Mouse (Mus musculus) retina, embryonic 14.5 days (tissue): ENCODE results near the gene Zdhhc14.

Source experiments
- DNase-seq: peaks from one replicate; pipeline ENCODE4 v3.0.0-alpha.2; 2015; ENCODE audit warnings: low spot score

The Zdhhc14 gene

DNA sequence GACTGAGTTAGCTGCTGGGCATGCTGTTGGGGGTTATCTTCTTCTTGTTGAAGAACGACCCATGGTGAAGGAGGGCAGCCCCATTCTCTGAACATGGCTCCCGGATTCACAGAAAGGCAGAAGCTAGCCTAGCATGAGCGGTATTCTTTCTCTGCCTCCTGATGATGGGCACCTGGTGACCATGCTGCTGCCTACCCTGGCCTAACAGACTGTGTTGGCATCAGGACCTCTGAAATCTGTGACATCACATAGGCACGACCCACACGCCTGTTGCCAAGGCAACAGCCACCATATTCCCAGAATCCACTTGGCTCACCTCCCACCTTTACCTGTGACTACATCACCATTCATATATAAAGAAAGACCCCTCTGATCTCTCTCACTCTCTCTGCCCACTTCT lies 251.7 kb downstream of the Zdhhc14 start:
- DNase-seq, result no peak

DNA sequence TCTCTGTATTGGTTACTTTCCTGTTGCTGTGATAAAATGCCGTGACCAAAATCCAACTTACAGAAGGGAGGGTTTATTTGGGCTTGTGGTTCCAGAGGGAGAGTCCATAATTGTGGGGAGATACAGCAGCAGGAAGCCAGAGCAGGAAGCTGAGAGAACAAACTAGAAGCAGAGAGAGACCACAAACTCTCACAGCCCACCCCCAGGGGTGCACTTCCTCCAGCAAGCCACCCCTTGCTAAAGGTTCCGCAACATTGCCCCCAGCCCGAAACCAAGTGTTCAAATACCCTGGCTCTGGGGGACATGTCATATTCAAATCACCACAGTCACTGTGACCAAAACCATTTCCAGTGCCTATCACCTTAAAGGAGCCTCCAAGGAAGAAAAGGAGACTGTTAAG lies 254.0 kb downstream of the Zdhhc14 start:
- DNase-seq, result no peak

DNA sequence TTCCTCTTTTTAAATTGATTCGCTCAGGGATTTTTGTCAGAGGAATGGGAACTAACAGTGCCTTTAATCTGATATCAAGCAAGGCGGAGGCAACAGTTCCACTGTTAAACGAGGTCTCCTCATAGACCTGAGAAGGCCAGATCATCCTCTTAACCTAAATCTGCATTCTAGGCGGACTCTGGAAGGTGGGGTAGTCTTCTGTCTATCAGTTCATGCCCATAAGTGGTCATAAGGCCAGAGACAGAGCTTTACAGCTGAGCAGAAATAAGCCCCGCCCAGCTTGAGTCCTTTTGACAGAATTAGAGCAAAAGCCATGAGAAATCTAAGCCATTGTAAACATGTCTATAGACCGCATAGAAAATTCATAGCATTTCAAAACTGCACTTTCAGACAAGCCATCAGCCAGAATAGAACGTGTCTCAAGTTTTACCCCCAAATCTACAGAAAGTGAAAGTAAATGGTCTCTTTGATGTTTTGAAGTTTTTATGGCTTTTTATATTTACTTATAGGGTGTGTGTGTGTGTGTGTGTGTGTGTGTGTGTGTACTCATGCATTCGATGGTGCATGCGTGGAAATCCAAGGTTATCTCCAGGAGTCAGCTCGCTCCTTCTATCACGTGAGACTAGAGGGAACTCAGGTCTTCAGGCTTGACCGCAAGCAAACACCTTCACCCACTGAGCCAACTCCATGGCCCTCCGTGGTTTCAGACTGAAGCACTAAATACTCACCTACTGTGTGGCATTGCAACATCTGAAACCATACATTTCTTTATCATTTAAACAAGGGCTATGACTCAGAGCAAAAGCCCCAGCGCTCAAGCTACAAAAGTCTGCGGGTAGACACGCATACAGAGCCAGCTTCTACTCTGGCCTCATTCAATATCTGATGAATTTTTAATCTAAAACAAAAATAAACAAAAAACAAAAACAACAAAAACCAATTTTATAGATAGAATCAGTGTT lies 255.5 kb downstream of the Zdhhc14 start:
- DNase-seq, result no peak

DNA sequence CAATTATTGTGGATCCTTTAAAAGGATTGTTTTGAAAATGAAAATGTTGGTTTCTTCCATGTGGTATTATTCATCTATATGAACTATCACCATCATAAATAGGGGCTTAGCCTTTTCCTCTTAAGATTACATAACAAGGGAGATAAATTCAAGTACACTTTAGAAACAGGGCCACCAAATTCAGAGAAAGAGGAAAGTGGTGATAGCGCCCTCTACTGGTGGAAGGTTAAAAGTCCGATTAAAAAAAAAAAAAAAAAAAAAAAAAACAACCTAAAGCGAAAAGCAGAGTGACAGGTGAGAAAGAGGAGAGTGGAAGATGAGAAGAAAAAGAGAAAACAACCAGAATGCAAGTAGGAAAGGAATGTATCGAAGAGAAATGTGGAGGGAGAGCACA lies 256.1 kb downstream of the Zdhhc14 start:
- DNase-seq, result peak; percentile 77

DNA sequence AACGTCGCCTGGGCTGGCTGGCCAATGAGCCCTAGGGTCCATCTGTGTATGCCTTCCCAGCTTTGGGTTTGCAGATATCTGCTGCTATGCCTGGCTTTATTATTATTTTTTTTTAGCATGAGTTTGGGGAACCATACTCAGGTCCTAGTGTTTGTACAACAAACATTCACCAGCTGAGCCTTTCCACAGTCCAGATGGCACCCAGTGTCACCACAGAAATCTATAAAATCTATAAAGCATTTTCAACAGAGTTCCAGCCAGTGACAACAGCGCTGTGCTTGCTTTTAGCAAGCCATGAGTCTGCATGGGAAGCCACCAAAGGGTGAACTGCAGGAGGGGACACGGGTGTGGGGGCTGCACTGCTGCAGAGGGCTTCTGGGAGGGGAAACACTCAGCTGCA lies 257.9 kb downstream of the Zdhhc14 start:
- DNase-seq, result no peak

DNA sequence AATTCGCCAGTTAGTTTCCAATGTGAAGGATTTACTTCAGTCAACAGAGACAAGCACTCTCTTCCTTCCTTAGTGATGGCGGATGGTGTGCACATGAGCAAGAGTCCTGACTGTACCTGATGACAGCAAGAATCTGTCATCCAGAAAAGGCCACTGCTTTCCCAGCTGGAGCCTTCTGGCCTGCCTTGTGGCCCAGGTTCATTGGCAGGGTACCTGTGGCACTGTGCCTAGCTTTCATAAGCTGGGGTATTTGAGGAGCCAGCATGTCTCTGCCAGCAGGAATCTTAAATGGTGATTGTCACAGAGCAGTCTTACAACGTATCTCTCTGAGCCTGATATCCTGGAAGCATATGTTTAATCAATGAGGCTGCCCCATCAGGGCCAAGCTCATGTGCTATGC lies 258.7 kb downstream of the Zdhhc14 start:
- DNase-seq, result no peak

DNA sequence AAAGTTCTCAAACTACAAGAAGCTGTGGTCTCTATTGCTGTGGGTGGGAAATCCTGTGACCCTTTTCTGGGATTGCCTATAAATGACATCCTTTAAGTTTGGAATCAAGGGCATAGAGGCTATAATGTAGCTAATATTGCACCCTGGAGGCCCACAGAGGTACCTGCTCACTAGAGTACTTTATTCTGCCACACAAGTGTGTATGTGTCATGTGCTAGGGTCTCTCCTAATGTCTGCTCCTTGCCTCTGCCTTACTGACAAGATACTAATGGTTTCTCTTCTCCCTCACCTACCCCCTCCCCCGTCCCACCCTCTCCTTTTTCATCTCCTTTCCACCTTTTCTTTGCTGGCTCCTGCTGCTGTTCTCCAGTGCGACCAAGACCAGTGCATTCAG lies 260.0 kb downstream of the Zdhhc14 start:
- DNase-seq, result no peak

DNA sequence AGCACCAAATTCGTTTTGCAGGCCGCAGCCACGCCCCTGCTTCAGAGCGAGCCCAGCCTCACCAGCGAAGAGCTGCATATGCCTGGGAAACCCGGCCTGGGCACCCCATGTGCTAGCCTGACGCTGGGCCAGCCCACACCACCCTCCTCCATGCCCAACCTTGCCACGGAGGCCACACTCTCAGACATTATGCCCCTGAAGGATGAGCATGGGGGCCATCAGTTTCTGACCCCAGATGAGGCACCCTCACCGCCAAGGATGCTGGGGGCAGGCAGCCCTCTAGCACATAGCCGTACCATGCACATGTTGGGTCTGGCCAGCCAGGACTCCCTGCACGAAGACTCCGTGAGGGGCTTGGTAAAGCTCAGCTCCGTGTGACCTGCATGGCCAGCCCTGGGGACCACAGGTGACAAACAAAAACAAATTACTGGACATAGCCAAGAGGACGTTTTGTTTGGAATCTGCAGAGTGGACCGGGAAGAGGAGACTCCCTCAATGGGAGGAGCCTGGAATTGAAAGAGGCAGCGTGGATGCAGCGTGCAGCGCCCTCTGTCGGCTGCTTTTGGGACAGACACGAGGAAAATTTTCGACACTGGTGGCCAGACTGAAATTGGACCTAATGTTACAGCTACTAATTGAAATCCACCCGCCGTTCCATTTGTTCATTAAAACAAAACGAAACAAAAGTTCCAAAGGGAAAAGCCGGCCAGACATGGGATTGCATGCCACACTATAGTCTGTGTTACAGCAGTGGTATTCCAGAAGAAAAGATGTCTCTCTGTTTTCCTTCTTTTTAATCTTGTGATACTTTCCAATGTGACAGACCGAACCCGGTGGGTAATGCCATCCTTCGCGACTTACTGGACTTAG lies 260.6 kb downstream of the Zdhhc14 start:
- peak; percentile 89 for DNase-seq

DNA sequence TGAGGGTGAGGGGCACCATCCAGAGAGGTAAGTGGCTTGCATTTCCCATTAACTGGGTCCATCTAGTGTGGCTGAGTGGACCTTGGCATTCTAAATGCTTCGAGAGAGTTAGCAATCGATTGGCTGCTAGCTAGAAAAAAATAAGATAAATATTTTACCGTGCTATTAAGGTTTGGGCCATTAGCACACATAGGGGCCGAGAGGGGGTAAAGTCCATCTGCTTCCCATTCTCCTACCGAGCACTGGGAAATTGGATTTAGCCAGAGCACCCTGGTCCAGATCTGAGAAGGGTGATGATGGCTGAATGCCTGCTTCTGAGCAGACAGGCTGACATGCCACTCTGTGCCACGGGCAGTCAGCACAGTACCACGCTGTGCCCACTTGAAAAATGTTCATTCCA lies 263.1 kb downstream of the Zdhhc14 start:
- DNase-seq, result no peak

DNA sequence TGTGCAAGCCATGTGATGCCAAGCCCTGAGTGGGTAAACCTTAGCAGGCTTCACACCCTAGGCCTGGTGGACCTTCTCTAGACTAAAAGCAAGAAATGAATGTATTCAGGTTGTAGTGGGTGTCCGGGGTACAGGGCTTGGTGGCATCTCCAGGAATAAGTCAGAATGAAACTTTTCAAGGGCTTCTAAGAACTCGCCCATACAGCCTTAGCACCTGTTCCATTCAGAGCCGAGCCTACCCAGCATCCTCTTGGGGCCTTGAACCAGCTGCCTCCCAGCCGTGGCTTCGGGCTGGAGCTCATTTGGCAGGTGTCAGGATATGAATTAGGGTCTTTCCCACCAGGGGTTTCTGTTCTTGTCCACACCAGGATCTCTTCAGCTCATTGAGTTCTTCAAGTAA lies 263.7 kb downstream of the Zdhhc14 start:
- DNase-seq, result no peak

DNA sequence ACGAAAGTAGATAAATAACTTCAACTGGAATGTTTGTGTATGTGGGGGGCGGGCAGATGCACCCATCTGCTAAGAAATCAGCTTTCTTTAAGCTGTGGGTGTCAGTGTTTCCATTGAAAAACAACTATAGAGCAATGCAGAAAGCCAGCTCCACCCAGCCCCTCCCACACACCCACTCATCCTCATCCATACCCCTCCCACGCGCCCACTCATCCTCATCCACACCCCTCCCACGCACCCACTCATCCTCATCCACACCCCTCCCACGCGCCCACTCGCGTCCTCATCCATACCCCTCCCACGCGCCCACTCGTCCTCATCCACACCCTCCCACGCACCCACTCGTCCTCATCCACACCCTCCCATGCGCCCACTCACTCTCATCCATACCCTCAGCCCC lies 264.5 kb downstream of the Zdhhc14 start:
- no peak for DNase-seq

DNA sequence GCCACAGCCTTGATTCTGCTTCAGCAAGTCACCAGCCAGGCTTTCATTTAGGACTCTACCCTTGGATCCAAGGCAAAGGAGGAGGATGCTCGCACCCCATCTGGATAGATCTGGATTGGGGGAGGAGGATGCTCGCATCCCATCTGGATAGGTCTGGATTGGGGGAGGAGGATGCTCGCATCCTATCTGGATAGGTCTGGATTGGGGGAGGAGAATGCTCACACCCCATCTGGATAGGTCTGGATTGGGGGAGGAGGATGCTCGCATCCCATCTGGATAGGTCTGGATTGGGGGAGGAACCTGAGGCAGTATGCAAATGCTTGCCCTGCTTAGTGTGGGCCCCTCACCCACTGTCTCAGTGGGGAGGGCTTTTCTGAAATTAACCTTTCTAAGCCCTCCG lies 271.4 kb downstream of the Zdhhc14 start:
- DNase-seq, result no peak

DNA sequence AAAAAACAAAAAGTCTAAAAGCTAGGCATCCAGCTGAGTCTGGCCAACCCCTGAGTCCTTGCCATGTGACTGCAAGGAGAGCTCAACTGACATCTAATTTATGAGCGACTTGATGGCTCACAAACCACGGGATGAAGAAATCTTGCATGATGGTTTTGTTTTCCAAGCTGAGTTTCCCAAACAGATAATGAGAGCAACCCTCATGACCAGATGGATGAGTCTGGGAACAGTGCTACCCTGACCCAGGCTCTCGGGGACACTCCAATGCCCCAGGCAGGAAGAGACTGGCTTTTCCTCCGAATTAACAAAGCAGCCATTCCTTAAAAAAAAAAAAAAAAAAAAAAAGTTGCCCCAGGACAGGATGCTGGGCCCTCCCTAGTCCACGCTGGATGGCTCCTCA lies 271.9 kb downstream of the Zdhhc14 start:
- no peak for DNase-seq

DNA sequence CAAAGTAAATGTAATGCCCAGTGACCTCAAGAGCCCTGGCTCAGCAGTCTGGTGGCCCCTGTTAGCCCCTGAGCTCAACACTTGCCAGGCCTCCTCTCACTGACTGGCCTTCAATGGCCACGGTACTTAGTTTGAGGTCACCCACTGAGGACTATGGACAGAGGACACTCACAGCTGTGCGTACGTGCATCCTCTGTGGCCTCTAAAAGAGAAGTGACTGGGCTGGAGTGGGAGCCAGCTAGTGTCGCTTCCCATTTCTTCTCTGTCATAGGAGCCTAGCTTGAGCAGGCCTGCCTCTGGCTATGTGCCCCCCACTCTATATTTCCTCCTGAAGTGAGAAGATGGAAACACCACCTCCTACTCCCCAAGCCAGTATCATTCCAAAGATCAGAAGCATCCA lies 273.4 kb downstream of the Zdhhc14 start:
- DNase-seq, result peak; percentile 27

DNA sequence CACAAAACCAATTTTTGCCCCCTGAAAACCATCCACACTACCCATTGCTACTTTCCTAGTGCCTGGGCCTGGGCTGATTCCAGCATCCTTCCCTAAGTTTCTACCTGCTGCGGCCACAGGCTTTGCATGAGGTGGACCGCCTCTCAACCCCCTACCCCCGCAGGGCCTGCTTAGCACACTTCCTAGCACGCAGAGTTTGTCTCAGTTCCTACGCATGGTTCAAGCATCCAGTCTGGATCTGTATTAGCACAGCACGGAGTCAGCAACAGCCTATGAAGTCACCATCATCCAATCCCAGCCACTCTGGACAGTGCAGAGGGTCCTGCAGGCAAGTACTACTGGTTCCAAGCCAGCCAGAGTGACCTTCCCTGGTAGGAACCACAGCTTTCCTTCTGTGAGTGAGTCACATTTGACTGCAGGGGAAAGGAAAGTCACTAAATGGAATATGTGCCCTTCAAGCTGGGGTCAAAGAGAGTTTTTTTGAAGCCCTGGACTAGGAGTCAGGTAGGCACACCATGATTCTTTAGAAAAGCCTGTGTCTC lies 275.9 kb downstream of the Zdhhc14 start:
- no peak for DNase-seq

DNA sequence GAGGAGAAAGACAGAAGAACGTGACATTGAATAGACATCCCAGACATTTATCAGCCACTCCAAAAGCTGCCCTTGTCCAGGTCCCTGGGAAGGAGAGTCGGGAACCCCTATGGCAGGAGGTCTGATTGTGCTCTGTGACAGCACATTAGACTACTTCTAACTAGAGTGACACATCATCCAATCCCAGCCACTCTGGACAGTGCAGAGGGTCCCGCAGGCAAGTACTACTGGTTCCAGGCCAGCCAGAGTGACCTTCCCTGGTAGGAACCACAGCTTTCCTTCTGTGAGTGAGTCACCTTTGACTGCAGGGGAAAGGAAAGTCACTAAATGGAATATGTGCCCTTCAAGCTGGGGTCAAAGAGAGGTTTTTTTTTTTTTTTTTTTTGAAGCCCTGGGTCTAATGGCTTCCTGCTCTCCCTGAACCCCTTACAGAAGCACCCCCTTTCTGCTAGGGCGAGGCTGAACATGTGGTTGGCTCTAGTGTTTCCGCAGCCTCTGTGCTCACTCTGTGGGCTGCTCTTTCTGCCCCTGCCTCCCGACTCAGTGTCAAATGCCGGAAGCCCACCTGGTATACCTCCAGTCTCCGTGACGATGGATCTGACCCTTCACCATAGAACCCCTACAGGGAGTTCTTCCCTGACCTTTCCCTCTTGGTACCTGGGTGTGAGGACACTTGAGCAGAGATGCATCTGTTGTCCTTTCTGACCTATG lies 276.6 kb downstream of the Zdhhc14 start:
- no peak for DNase-seq

DNA sequence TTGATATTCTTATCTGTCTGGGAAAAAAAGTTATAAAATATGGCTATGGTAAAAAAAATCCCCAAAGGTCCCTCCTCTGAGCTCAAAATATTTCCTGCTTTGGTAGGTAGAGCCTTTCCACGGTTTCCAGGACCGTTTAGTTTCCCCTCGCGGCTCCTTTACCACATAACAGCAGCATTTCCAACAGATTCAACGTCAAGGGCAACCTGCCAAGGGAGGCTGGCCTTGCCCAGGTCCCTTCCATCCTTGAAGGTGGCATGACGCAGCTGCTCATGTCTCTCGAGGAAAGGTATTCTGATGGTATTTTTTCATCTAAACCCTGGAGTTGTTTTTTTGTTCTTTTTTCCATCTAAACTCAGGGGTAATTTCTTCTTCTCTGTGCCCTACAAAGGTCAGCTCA lies 277.4 kb downstream of the Zdhhc14 start:
- no peak for DNase-seq

DNA sequence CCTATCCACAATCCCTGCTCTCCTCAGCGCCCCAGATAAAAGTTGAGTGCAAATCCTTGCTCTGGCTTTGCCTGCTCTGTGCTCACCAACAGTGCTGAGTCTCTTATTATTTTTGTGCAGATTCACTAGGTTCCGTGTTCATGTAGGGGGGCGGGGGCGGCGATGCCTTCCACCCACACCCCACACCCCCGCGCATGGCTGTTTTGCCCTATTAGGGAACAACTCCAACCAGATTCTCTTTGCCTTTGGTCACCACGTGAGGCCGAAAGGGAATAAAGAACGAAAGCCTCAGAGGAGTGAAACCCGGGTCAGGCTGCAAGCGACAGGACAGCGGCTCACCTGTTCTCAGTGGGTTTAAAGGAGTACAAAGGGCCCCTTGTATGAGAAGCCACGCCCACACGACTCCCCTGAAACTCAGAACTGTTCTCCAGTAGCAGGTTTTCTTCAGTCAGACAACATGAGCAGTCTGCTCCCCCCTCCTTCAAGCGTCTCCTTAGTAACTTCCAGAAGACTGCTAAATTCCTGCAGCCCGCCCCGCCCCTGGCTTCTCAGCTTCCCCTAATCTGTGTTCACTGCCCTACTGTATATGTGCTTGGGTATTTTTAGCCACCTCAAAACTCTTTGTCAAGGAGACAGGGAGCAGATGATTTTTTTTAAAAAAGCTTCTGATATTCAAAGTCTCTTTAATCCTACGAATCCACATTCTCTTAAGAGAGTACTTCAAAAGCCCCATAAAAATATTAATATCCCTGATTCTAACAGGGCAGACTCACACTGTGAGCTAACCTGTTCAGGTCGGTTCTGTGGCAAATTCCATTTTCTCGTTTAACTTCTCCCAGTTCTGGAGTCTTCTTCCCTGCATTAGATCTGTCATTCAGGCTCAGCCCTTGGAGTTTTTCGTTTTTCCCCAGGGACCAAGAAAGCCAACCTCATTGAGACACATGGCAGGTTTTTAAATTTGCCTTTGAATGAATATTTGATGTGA lies 278.2 kb downstream of the Zdhhc14 start:
- peak; percentile 74 for DNase-seq

DNA sequence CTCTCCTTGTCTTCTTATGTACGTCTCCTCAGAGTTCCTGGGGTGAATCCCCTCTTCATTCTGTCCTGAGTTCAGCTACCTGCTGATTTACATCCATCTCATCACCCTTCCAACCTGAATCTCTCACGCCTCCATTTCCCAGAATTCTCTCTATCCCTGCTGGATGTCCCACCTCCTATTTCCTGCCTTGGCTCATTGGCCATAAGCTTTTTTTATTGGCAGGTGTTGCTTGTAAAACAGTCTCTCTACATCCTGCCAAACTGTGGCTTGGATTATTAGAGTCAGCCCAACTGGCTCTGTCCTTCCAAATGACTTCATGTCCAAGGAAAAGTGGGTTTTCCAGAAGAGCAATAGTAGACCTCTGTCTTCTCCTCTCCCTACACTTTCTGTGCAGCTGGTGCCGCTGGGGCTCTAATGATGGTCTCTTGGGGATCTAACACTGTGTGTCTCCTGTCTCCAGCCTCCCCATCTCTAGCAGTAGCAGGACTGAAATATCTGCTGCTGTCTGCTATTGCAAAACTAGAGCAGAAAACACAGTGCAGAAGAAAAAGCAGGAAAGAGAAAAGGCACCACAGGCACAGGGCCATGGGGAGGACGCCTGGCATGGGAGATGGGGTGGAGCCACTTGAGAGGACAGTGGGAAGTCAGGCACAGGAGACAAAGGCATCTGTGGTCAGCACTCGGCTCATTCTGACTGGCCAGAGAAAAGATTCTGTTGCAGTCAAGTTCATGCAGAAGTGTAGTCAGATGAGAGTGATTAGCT lies 288.0 kb downstream of the Zdhhc14 start:
- DNase-seq, result no peak

DNA sequence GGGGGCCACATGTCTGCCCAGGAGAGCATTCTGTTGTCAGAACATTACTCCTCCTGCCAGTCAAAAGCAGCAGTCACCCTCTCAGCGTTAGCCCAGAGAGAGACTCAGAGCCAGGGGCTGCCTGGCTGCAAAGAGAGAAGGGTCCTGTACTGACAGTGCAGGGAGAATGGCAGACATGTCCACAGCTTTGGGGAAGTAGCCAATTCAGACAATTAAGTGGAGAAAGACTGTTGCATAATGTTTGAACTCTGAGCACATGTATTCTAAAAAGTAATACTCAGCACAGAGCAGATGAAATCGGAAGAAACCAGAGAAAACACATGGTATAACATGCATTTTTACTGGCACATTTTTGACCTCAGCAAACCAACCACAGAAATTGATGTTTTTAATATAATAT lies 292.9 kb downstream of the Zdhhc14 start:
- no peak for DNase-seq
